Mouse (Mus musculus) hindbrain, embryonic 14.5 days (tissue): Measurements from ENCODE around the gene Carmil1. TPM values are rescaled to one million over a fixed set of nuclear protein-coding genes. Genes with fewer than 3 reads are reported as not detected.
A peak's percentile ranks its signal among the peaks of the same experiment; 100 is the strongest.

ENCODE experiments used
- ATAC-seq: fragments of 200-750 bp; cut with Nextera tagmentation; 2 replicates; pipeline ENCODE4 v1.8.0; 2017; ENCODE audit warnings: moderate number of reproducible peaks, mild to moderate bottlenecking, moderate TSS enrichment, moderate library complexity; ENCODE audit not compliant: low FRiP score
- DNase-seq: peaks from one replicate; pipeline ENCODE4 v3.0.0-alpha.2; 2015; ENCODE audit warnings: low spot score
- H3K27ac ChIP-seq: fragments of 300-500 bp; sonication (generic); 2 replicates; pipeline ENCODE4 v1.5.1; 2014; ENCODE audit warnings: mild to moderate bottlenecking, moderate library complexity
- H3K27me3 ChIP-seq: fragments of 300-500 bp; sonication (generic); 2 replicates; pipeline ENCODE4 v1.6.1; 2014; ENCODE audit warnings: mild to moderate bottlenecking, low read length, mixed read lengths; ENCODE audit not compliant: control insufficient read depth, insufficient read depth
- H3K36me3 ChIP-seq: fragments of 300-500 bp; sonication (generic); replicated peaks from 2 replicates; pipeline ENCODE4 v1.6.1; 2014; ENCODE audit not compliant: control insufficient read depth, insufficient read depth
- H3K4me1 ChIP-seq: fragments of 300-500 bp; sonication (generic); replicated peaks from 2 replicates; pipeline ENCODE4 v1.6.1; 2014; ENCODE audit warnings: antibody characterized with exemption, low read length, mixed read lengths; ENCODE audit not compliant: control insufficient read depth, insufficient read depth
- H3K4me2 ChIP-seq: fragments of 300-500 bp; sonication (generic); replicated peaks from 2 replicates; pipeline ENCODE4 v1.6.1; 2014; ENCODE audit warnings: mild to moderate bottlenecking, moderate library complexity
- H3K4me3 ChIP-seq: fragments of 300-500 bp; sonication (generic); replicated peaks from 2 replicates; pipeline ENCODE4 v1.5.1; 2014; ENCODE audit warnings: mild to moderate bottlenecking, low read length
- H3K9ac ChIP-seq: fragments of 300-500 bp; sonication (generic); 2 replicates; pipeline ENCODE4 v1.6.1; 2014
- H3K9me3 ChIP-seq: fragments of 300-500 bp; sonication (generic); 2 replicates; pipeline ENCODE4 v1.6.1; 2016; ENCODE audit warnings: low read length; ENCODE audit not compliant: control insufficient read depth
- WGBS: fragments of 180-500 bp; shearing (Covaris S2); extraction: QIAGEN DNeasy Blood & Tissue Kit; methylation state at CpG from one replicate; pipeline ENCODE4 v1.1.7; 2014; 5-methylcytosine and 5-hydroxymethylcytosine counted together
- polyA plus RNA-seq: library from polyadenylated mRNA; unstranded; fragments of >200 nt; fragmentation: Nextera tagmentation; extraction: Ambion mirVana; gene quantifications from 2 replicates; pipeline ENCODE4 v1.2.1, GENCODE M21; 2014

Gene Carmil1
- polyA plus RNA-seq, 1 experiment from 2014 or later, result 38.7 TPM

DNA sequence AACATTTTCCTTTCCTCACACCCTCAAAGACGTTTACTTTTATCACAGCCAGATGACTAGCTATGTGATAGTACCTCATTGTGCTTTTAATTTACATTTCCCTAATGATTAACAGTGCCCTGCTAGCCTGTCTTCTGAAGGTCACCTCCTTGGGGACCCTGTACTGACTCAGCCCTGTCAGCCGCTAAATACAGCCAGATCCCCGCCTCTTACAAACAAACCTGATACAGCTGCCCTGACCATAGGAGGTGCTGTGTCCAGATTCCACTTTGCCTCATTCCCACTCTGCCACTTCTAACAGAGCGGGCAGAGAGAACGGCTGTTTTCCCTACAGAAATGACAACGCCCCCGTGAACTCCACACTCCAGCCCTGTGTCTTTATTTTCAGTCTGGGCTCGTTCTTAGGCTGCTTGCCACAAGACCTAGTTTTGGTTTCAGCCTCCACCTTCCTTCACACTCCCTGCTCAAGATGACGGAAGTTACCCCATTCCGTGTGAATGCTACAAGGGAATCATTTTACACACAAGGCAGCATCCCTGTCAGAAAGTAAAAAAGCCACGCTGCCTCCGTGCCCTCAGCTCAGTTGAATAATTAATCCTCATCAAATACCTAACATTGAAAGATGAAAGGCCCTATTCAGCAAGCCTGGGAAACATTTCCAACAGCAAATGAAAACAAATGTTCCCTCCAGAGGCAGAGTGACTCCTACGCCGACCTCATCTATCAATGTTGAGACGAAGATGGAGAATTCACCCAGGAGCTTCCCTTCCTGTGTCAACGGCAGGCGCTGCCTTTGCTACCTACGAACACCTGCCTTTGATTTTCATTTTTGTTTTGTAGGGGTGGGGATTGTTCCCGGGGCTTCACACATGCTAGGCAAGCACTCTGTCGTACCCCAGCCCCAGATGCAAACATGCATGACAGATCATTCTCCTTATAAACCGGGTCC, 145.0 kb downstream of the Carmil1 start:
- peak; percentile 45 for DNase-seq
- peak overlapping the region; percentile 27 for H3K4me2 ChIP-seq
- 34% methylated on average over 21 of the region's 21 CpGs for WGBS

DNA sequence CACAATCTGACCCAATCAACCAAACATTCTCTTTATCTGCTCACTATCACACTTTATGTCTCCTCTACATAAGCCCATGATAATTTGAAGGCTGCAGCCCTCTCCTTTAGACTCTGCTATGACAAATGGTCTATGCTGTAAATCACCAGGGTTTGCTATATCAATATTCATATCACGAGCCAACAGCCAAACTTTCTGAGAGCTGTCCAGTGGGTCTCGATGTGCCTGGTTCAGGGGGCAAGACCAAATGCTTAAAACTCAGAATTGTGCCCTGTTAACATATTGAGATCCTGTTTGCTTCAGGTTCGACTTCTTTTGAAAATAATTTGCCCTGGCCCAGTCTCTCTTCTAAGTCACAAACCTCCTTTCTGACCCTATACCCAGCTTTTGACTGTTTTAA, 147.7 kb downstream of the Carmil1 start:
- Histone ChIP-seq H3K4me3 (no peak overlapping the region), H3K27ac (no peak overlapping the region), H3K9ac (no peak overlapping the region), H3K9me3 (no peaks in the 10 kb centered on the region), H3K4me1 (peaks cover 13% of the 10 kb centered on the region; the same call in 1 of the 2 replicates), H3K27me3 (no peaks in the 10 kb centered on the region), H3K4me2 (no peak overlapping the region), H3K36me3 (no peaks in the 10 kb centered on the region)
- no peak for DNase-seq
- ATAC-seq, result no peak
- 89% methylated on average over 3 of the region's 3 CpGs for WGBS

More for the DNA sequence above, 145.0 kb downstream of the Carmil1 start:
- Histone ChIP-seq H3K27me3 (no peaks in the 10 kb centered on the region), H3K27ac (peak overlapping the region; percentile 77), H3K4me1 (peaks cover 13% of the 10 kb centered on the region; the same call in 1 of the 2 replicates), H3K4me3 (no peak overlapping the region), H3K36me3 (no peaks in the 10 kb centered on the region), H3K9ac (0 out of 2 replicates have a peak overlapping the region, but pooled peaks have one; percentile 9), H3K9me3 (no peaks in the 10 kb centered on the region)
- ATAC-seq, result peak; percentile 24; the same call in 1 of the 2 replicates

DNA sequence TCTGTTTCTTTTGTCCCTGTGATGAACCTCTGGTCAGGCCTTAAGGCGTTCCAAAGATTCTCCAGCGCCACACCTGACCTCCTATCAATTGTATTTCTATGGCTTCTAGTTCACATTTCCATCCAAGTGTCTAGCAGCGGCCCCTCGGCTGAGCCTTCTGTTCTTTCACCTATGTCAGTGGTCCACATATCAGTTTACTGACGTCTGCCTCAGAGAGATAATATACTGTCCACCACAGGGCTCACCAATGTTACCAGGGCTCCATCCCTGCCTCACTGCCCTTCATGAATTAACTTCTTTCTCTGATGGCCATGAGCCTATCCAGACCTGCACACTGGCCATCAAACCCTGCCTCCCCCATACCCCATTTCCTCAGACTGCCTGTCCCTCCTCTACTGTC, 149.3 kb downstream of the Carmil1 start:
- no peaks in the 10 kb centered on the region for H3K9me3 ChIP-seq
- WGBS, result 96% methylated on average over 5 of the region's 5 CpGs
- no peak overlapping the region for H3K4me3 ChIP-seq
- H3K4me2 ChIP-seq, result no peak overlapping the region
- no peak overlapping the region for H3K9ac ChIP-seq
- H3K36me3 ChIP-seq, result no peaks in the 10 kb centered on the region
- no peak for DNase-seq
- ATAC-seq, result no peak
- H3K4me1 ChIP-seq, result peaks cover 13% of the 10 kb centered on the region; the same call in 1 of the 2 replicates
- H3K27ac ChIP-seq, result no peak overlapping the region
- no peaks in the 10 kb centered on the region for H3K27me3 ChIP-seq

- no peaks in the 10 kb centered on the region for H3K27me3 ChIP-seq
These were observed 149.9 kb downstream of the Carmil1 start for GRCm38 (mm10) chr13:24130741-24131140.

DNA sequence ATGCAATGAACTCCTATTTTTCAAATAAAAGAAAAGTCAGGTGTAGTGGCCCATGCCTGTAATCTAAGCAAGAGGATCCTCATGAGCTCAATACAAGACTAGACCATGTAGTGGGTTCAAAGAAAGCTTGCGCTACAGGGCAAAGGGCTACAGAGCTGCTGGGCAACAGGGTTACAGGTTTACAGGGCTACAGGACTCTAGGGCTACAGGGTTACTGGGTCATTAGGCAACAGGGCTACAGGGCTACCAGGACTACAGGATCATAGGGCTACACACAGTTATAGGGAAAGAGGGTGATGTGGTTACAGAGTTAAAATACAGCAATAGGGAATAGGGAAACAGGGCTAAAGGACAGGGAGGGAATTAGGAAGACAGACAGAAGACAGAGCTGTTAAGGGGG, 151.9 kb downstream of the Carmil1 start:
- Histone ChIP-seq H3K9ac (no peak overlapping the region), H3K4me1 (no peaks in the 10 kb centered on the region), H3K9me3 (no peaks in the 10 kb centered on the region), H3K27me3 (no peaks in the 10 kb centered on the region), H3K36me3 (no peaks in the 10 kb centered on the region), H3K4me2 (no peak overlapping the region), H3K27ac (no peak overlapping the region), H3K4me3 (no peak overlapping the region)
- no peak for ATAC-seq
- DNase-seq, result no peak
- WGBS, result 98% methylated on average over 1 of the region's 1 CpGs

More at GRCm38 (mm10) chr13:24130741-24131140, 149.9 kb downstream of the Carmil1 start:
- Histone ChIP-seq H3K9ac (no peak overlapping the region), H3K4me1 (peaks cover 8% of the 10 kb centered on the region; the same call in 1 of the 2 replicates), H3K36me3 (no peaks in the 10 kb centered on the region), H3K4me3 (no peak overlapping the region), H3K27ac (no peak overlapping the region), H3K9me3 (no peaks in the 10 kb centered on the region), H3K4me2 (no peak overlapping the region)
- DNase-seq (no peak), ATAC-seq (no peak)
- 100% methylated on average over 2 of the region's 2 CpGs for WGBS

GRCm38 (mm10) chr13:24125865-24126264, 154.7 kb downstream of the Carmil1 start:
- H3K4me2 ChIP-seq, result no peak overlapping the region

GRCm38 (mm10) chr13:24117181-24117812, 163.3 kb downstream of the Carmil1 start:
- 0 out of 2 replicates have a peak, but pooled peaks cover 7% of the 10 kb centered on the region for H3K36me3 ChIP-seq
- no peaks in the 10 kb centered on the region for H3K27me3 ChIP-seq
- H3K27ac ChIP-seq, result no peak overlapping the region
- H3K4me3 ChIP-seq, result no peak overlapping the region
- DNase-seq (no peak), ATAC-seq (no peak)
- H3K9ac ChIP-seq, result no peak overlapping the region
- WGBS, result 85% methylated on average over 7 of the region's 7 CpGs
- H3K9me3 ChIP-seq, result no peaks in the 10 kb centered on the region
- no peak overlapping the region for H3K4me2 ChIP-seq
- no peaks in the 10 kb centered on the region for H3K4me1 ChIP-seq

More at GRCm38 (mm10) chr13:24125865-24126264, 154.7 kb downstream of the Carmil1 start:
- no peak for ATAC-seq
- Histone ChIP-seq H3K27me3 (no peaks in the 10 kb centered on the region), H3K9ac (no peak overlapping the region), H3K4me1 (no peaks in the 10 kb centered on the region), H3K36me3 (0 out of 2 replicates have a peak, but pooled peaks cover 3% of the 10 kb centered on the region), H3K9me3 (no peaks in the 10 kb centered on the region), H3K4me3 (no peak overlapping the region), H3K27ac (no peak overlapping the region)
- DNase-seq, result no peak
- 91% methylated on average over 6 of the region's 6 CpGs for WGBS

DNA sequence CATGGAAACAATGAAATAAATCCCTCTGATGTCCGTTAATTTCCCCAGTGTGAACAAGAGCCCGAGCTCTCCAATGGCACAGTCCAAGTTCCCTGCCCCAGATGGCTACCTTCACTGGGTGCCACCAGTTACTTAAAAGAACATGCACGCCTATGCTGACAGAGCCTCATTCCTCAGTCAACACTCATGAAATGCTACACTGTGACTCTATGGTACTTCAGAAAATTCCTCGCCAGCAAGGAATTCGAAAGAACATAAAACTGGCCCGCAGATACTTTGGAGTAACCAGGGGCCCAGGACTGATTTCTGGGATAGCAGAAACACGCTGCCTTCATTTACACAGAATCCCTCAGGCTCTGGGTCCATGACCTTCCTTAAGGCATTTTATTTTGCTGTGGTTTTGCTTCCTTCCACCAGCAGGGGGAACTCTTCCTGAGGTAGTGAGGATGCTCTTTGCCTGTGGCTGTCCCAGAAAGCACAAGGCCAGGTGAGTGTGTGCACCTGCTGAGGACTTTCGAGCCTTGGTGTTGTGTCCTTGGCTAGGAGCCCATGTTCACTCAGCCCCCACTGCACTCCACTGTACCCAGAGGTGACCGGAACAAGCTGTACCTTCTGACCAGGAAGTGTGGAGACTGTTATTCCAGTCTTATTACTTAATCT, 167.8 kb downstream of the Carmil1 start:
- no peaks in the 10 kb centered on the region for H3K9me3 ChIP-seq
- no peak overlapping the region for H3K27ac ChIP-seq
- no peaks in the 10 kb centered on the region for H3K36me3 ChIP-seq
- H3K27me3 ChIP-seq, result no peaks in the 10 kb centered on the region
- 0 out of 2 replicates have a peak, but pooled peaks have one; percentile 24 for ATAC-seq
- no peak overlapping the region for H3K4me2 ChIP-seq
- H3K9ac ChIP-seq, result no peak overlapping the region
- H3K4me3 ChIP-seq, result no peak overlapping the region
- H3K4me1 ChIP-seq, result no peaks in the 10 kb centered on the region
- 78% methylated on average over 9 of the region's 9 CpGs for WGBS
- peak; percentile 71 for DNase-seq

DNA sequence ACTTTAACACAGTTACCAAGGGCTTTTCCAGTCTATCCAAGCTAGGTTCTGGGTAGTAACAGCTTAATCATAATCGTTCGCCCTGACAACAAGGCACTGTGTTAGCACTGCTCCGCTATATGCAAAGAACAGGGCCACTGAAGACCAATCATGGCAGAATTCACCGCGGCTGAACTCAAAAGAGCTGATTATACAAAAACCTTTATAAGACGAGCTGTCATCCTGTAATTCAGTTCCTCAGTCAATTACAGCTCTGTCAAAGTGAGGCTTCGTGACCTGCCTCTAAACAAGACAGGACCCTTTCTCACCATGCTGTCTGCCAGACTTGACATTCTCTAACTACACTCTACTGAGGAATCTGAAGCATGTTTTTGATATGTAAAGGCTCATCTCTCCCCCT, 170.3 kb downstream of the Carmil1 start:
- H3K4me3 ChIP-seq, result no peak overlapping the region
- ATAC-seq, result no peak
- no peaks in the 10 kb centered on the region for H3K4me1 ChIP-seq
- no peak for DNase-seq
- H3K36me3 ChIP-seq, result no peaks in the 10 kb centered on the region
- no peak overlapping the region for H3K27ac ChIP-seq
- no peak overlapping the region for H3K4me2 ChIP-seq
- no peak overlapping the region for H3K9ac ChIP-seq
- no peaks in the 10 kb centered on the region for H3K9me3 ChIP-seq
- no peaks in the 10 kb centered on the region for H3K27me3 ChIP-seq
- 44% methylated on average over 7 of the region's 7 CpGs for WGBS
